ENCODE assay signal across 8 mouse cellular contexts in the genomic region with DNA sequence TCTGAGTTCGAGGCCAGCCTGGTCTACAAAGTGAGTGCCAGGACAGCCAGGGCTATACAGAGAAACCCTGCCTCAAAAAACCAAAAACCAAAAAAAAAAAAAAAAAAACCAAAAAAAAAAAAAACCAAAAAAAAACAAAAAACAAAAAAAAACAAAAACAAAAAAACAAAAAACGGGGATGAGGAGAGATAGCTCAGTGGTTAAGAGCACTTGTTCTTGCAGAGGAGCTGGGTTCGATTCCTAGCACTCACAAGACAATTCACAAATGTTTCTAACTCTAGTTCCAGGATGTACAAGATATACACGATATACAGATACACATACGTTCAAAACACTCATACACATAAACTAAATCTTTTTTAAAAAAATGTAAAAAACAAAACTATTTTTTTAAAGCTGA. TPM values are rescaled to one million over a fixed set of nuclear protein-coding genes. Genes with fewer than 3 reads are reported as not detected.
A peak's percentile ranks its signal among the peaks of the same experiment; 100 is the strongest.
DNase-seq lines count a peak whose midpoint lies in the region; ATAC-seq and TF ChIP-seq lines count a peak whose summit lies in the region.
"Not testable (repeated sequence)": the region's sequence is repeated elsewhere in the genome, so short reads cannot be mapped to it uniquely, and the experiment has no call there.

No protein-coding gene starts in this region.

- H3K27me3 ChIP-seq in forebrain, embryonic 10.5 days (ENCODE audit: poor library complexity, severe bottlenecking) = peaks cover 13% of the 10 kb centered on the region
- 0 out of 2 replicates have a peak, but pooled peaks cover 13% of the 10 kb centered on the region for H3K27me3 ChIP-seq in heart, embryonic 13.5 days (replicated peaks)
- H3K27me3 ChIP-seq in intestine, embryonic 14.5 days (replicated peaks; ENCODE audit: control insufficient read depth, insufficient read depth, low read length); lung, embryonic 14.5 days (ENCODE audit: insufficient read depth, low read length); midbrain, postnatal 0 days (ENCODE audit: insufficient read depth, low read length); stomach, postnatal 0 days (ENCODE audit: control insufficient read depth, insufficient read depth, low read length): not testable (repeated sequence)
- H3K27me3 ChIP-seq in limb, embryonic 12.5 days = peaks cover 14% of the 10 kb centered on the region

- peak overlapping the region; percentile 80 for H3K4me3 ChIP-seq in bone marrow macrophage, adult 2 months (ENCODE audit: insufficient read depth, low read length)
- peak overlapping the region; percentile 72 for H3K4me3 ChIP-seq in forebrain, embryonic 10.5 days
- peak overlapping the region; percentile 91 for H3K4me3 ChIP-seq in heart, embryonic 13.5 days
- H3K4me3 ChIP-seq in intestine, embryonic 14.5 days (ENCODE audit: low read depth, low read length) = peak overlapping the region; percentile 80
- H3K4me3 ChIP-seq in limb, embryonic 12.5 days (replicated peaks) = peak overlapping the region; percentile 59
- H3K4me3 ChIP-seq in lung, embryonic 14.5 days (ENCODE audit: low read depth, low read length) = peak overlapping the region; percentile 77
- peak overlapping the region; percentile 67 for H3K4me3 ChIP-seq in midbrain, postnatal 0 days (ENCODE audit: low read depth, low read length)
- peak overlapping the region; percentile 66 for H3K4me3 ChIP-seq in stomach, postnatal 0 days (ENCODE audit: low read depth, low read length)

- 46% methylated on average over 5 of the region's 5 CpGs for WGBS in forebrain, embryonic 10.5 days
- WGBS in heart, embryonic 13.5 days = 27% methylated on average over 5 of the region's 5 CpGs
- 43% methylated on average over 5 of the region's 5 CpGs for WGBS in intestine, embryonic 14.5 days
- 50% methylated on average over 5 of the region's 5 CpGs for WGBS in limb, embryonic 12.5 days
- whole genome bisulfite sequencing in lung, embryonic 14.5 days = 27% methylated on average over 5 of the region's 5 CpGs
- 41% methylated on average over 5 of the region's 5 CpGs for WGBS in midbrain, postnatal 0 days
- WGBS in stomach, postnatal 0 days = 27% methylated on average over 5 of the region's 5 CpGs

- H3K27ac ChIP-seq in bone marrow macrophage, adult 2 months (ENCODE audit: insufficient read depth, low read depth, low read length) = peak overlapping the region; percentile 78
- peak overlapping the region; percentile 89 for H3K27ac ChIP-seq in forebrain, embryonic 10.5 days
- peak overlapping the region; percentile 90 for H3K27ac ChIP-seq in heart, embryonic 13.5 days (replicated peaks)
- peak overlapping the region; percentile 92 for H3K27ac ChIP-seq in intestine, embryonic 14.5 days (ENCODE audit: low read depth)
- H3K27ac ChIP-seq in limb, embryonic 12.5 days; midbrain, postnatal 0 days (ENCODE audit: low read depth, low read length): not testable (repeated sequence)
- H3K27ac ChIP-seq in lung, embryonic 14.5 days (ENCODE audit: low read depth) = peak overlapping the region; percentile 96; the same call in 1 of the 2 replicates
- H3K27ac ChIP-seq in stomach, postnatal 0 days (replicated peaks) = peak overlapping the region; percentile 94

- not testable (repeated sequence) for H3K4me1 ChIP-seq in bone marrow macrophage, adult 2 months (ENCODE audit: control insufficient read depth, insufficient read depth, low read length); lung, embryonic 14.5 days (ENCODE audit: insufficient read depth); midbrain, postnatal 0 days (ENCODE audit: insufficient read depth, low read length); stomach, postnatal 0 days (replicated peaks; ENCODE audit: control insufficient read depth, insufficient read depth)
- peaks cover 39% of the 10 kb centered on the region for H3K4me1 ChIP-seq in forebrain, embryonic 10.5 days
- peaks cover 26% of the 10 kb centered on the region for H3K4me1 ChIP-seq in heart, embryonic 13.5 days
- H3K4me1 ChIP-seq in intestine, embryonic 14.5 days (replicated peaks; ENCODE audit: control insufficient read depth, insufficient read depth, low read length) = peaks cover 15% of the 10 kb centered on the region; the same call in 1 of the 2 replicates
- H3K4me1 ChIP-seq in limb, embryonic 12.5 days (replicated peaks) = peaks cover 25% of the 10 kb centered on the region

- peak overlapping the region; percentile 93 for H3K9ac ChIP-seq in heart, embryonic 13.5 days
- H3K9ac ChIP-seq in intestine, embryonic 14.5 days (ENCODE audit: low read length) = peak overlapping the region; percentile 83
- H3K9ac ChIP-seq in limb, embryonic 12.5 days (replicated peaks) = not testable (repeated sequence)
- peak overlapping the region; percentile 82 for H3K9ac ChIP-seq in lung, embryonic 14.5 days
- peak overlapping the region; percentile 81; the same call in 1 of the 2 replicates for H3K9ac ChIP-seq in midbrain, postnatal 0 days (replicated peaks; ENCODE audit: low read length, poor library complexity, severe bottlenecking)
- H3K9ac ChIP-seq in stomach, postnatal 0 days (ENCODE audit: low read length) = peak overlapping the region; percentile 84

- peak overlapping the region; percentile 86 for H3K4me2 ChIP-seq in heart, embryonic 13.5 days
- H3K4me2 ChIP-seq in intestine, embryonic 14.5 days (ENCODE audit: low read length) = peak overlapping the region; percentile 69
- H3K4me2 ChIP-seq in limb, embryonic 12.5 days = peak overlapping the region; percentile 81
- H3K4me2 ChIP-seq in lung, embryonic 14.5 days = peak overlapping the region; percentile 75
- H3K4me2 ChIP-seq in midbrain, postnatal 0 days (ENCODE audit: low read depth, low read length, poor library complexity, severe bottlenecking) = peak overlapping the region; percentile 70
- peak overlapping the region; percentile 79 for H3K4me2 ChIP-seq in stomach, postnatal 0 days (replicated peaks; ENCODE audit: low read depth)

- H3K36me3 ChIP-seq in forebrain, embryonic 10.5 days (replicated peaks) = peaks cover 34% of the 10 kb centered on the region
- H3K36me3 ChIP-seq in heart, embryonic 13.5 days = peaks cover 30% of the 10 kb centered on the region
- H3K36me3 ChIP-seq in intestine, embryonic 14.5 days (ENCODE audit: control insufficient read depth, insufficient read depth, low read length) = peaks cover 28% of the 10 kb centered on the region
- H3K36me3 ChIP-seq in limb, embryonic 12.5 days = peaks cover 32% of the 10 kb centered on the region
- H3K36me3 ChIP-seq in lung, embryonic 14.5 days (ENCODE audit: insufficient read depth) = peaks cover 17% of the 10 kb centered on the region
- not testable (repeated sequence) for H3K36me3 ChIP-seq in midbrain, postnatal 0 days (ENCODE audit: insufficient read depth, low read length); stomach, postnatal 0 days (ENCODE audit: control insufficient read depth, insufficient read depth, low read length)

- H3K9me3 ChIP-seq in forebrain, embryonic 10.5 days; heart, embryonic 13.5 days; intestine, embryonic 14.5 days (ENCODE audit: control insufficient read depth, low read length); limb, embryonic 12.5 days; lung, embryonic 14.5 days (ENCODE audit: low read depth, low read length); midbrain, postnatal 0 days (ENCODE audit: low read length); stomach, postnatal 0 days (ENCODE audit: control insufficient read depth, low read length): not testable (repeated sequence)

- not testable (repeated sequence) for TF ChIP-seq EP300 in stomach, postnatal 0 days (optimal IDR thresholded peaks at IDR 0.05)

- DNase-seq in forebrain, embryonic 10.5 days (ENCODE audit: extremely low spot score, low spot score); intestine, embryonic 14.5 days (ENCODE audit: low spot score); midbrain, postnatal 0 days (ENCODE audit: low spot score); stomach, postnatal 0 days (ENCODE audit: low spot score): not testable (repeated sequence)
- peak; percentile 6 for DNase-seq in lung, embryonic 14.5 days

- ATAC-seq in heart, embryonic 13.5 days (ENCODE audit: extremely low read depth, insufficient number of reproducible peaks, low FRiP score, low TSS enrichment); intestine, embryonic 14.5 days (replicated peaks; ENCODE audit: low FRiP score, low TSS enrichment, low read depth); limb, embryonic 12.5 days (ENCODE audit: insufficient number of reproducible peaks, insufficient read depth, low FRiP score, low TSS enrichment, low read depth); lung, embryonic 14.5 days (ENCODE audit: insufficient read depth); midbrain, postnatal 0 days (ENCODE audit: low FRiP score); stomach, postnatal 0 days (ENCODE audit: low FRiP score, low TSS enrichment): not testable (repeated sequence)

- TF ChIP-seq POLR2A in bone marrow macrophage, adult 2 months (IDR thresholded peaks at IDR 0.05; ENCODE audit: borderline replicate concordance, low read depth, low read length) = not testable (repeated sequence)

- not testable (repeated sequence) for TF ChIP-seq CTCF in bone marrow macrophage, adult 2 months (IDR thresholded peaks at IDR 0.05; ENCODE audit: low read depth, low read length); lung, embryonic 14.5 days (IDR thresholded peaks at IDR 0.05; ENCODE audit: low read depth); midbrain, postnatal 0 days (IDR thresholded peaks at IDR 0.05); stomach, postnatal 0 days (IDR thresholded peaks at IDR 0.05; ENCODE audit: low read depth)

RNA-seq across cellular contexts. Expression of gene Dnm1, which starts 9.1 kb away (rescaled TPM):
- polyA plus RNA-seq in bone marrow macrophage, adult 2 months (2012; ENCODE audit: insufficient read depth, insufficient read length, missing spikeins) = 0.66 and 1.1 TPM in 2 replicates
- polyA plus RNA-seq in forebrain, embryonic 10.5 days (2016; fragmentation: Nextera tagmentation; extraction: Ambion mirVana) = 7.8 and 9.7 TPM in 2 replicates
- polyA plus RNA-seq in heart, embryonic 13.5 days (2015; fragmentation: Nextera tagmentation; extraction: Ambion mirVana) = 3.4 and 4.5 TPM in 2 replicates
- 22.7 TPM in 2 replicates for polyA plus RNA-seq in intestine, embryonic 14.5 days (2014; fragmentation: Nextera tagmentation; extraction: Ambion mirVana)
- 38.8 and 46.8 TPM in 2 replicates for polyA plus RNA-seq in limb, embryonic 12.5 days (2016; fragmentation: Nextera tagmentation; extraction: Ambion mirVana)
- 14.9 and 17.5 TPM in 2 replicates for polyA plus RNA-seq in lung, embryonic 14.5 days (2014; fragmentation: Nextera tagmentation; extraction: Ambion mirVana)
- total RNA-seq in midbrain, postnatal 0 days (2014; rRNA removed) = 170 and 186 TPM in 2 replicates
- polyA plus RNA-seq in midbrain, postnatal 0 days (2015; fragmentation: Nextera tagmentation; extraction: Ambion mirVana) = 105 and 107 TPM in 2 replicates
- polyA plus RNA-seq in stomach, postnatal 0 days (2015; fragmentation: Nextera tagmentation; extraction: Ambion mirVana) = 5.6 and 6.2 TPM in 2 replicates

RNA-seq across cellular contexts. Expression of gene Ciz1, which starts 10.1 kb away (rescaled TPM):
- polyA plus RNA-seq in bone marrow macrophage, adult 2 months (2012; ENCODE audit: insufficient read depth, insufficient read length, missing spikeins) = 101 and 103 TPM in 2 replicates
- 57.7 and 70.3 TPM in 2 replicates for polyA plus RNA-seq in forebrain, embryonic 10.5 days (2016; fragmentation: Nextera tagmentation; extraction: Ambion mirVana)
- 32.9 and 35.2 TPM in 2 replicates for polyA plus RNA-seq in heart, embryonic 13.5 days (2015; fragmentation: Nextera tagmentation; extraction: Ambion mirVana)
- polyA plus RNA-seq in intestine, embryonic 14.5 days (2014; fragmentation: Nextera tagmentation; extraction: Ambion mirVana) = 48.4 and 53.1 TPM in 2 replicates
- 55.4 and 62.1 TPM in 2 replicates for polyA plus RNA-seq in limb, embryonic 12.5 days (2016; fragmentation: Nextera tagmentation; extraction: Ambion mirVana)
- 46.1 and 51.9 TPM in 2 replicates for polyA plus RNA-seq in lung, embryonic 14.5 days (2014; fragmentation: Nextera tagmentation; extraction: Ambion mirVana)
- 63.7 and 81.8 TPM in 2 replicates for total RNA-seq in midbrain, postnatal 0 days (2014; rRNA removed)
- polyA plus RNA-seq in midbrain, postnatal 0 days (2015; fragmentation: Nextera tagmentation; extraction: Ambion mirVana) = 47.3 and 48.8 TPM in 2 replicates
- 14.0 and 16.1 TPM in 2 replicates for polyA plus RNA-seq in stomach, postnatal 0 days (2015; fragmentation: Nextera tagmentation; extraction: Ambion mirVana)

RNA-seq across cellular contexts. Expression of gene 1110008P14Rik, which starts 19.5 kb away (rescaled TPM):
- 53.8 and 63.3 TPM in 2 replicates for polyA plus RNA-seq in bone marrow macrophage, adult 2 months (2012; ENCODE audit: insufficient read depth, insufficient read length, missing spikeins)
- 36.3 and 37.5 TPM in 2 replicates for polyA plus RNA-seq in forebrain, embryonic 10.5 days (2016; fragmentation: Nextera tagmentation; extraction: Ambion mirVana)
- polyA plus RNA-seq in heart, embryonic 13.5 days (2015; fragmentation: Nextera tagmentation; extraction: Ambion mirVana) = 47.5 and 49.0 TPM in 2 replicates
- polyA plus RNA-seq in intestine, embryonic 14.5 days (2014; fragmentation: Nextera tagmentation; extraction: Ambion mirVana) = 35.7 and 36.8 TPM in 2 replicates
- polyA plus RNA-seq in limb, embryonic 12.5 days (2016; fragmentation: Nextera tagmentation; extraction: Ambion mirVana) = 44.3 and 45.8 TPM in 2 replicates
- polyA plus RNA-seq in lung, embryonic 14.5 days (2014; fragmentation: Nextera tagmentation; extraction: Ambion mirVana) = 32.4 and 33.3 TPM in 2 replicates
- 336 and 450 TPM in 2 replicates for total RNA-seq in midbrain, postnatal 0 days (2014; rRNA removed)
- polyA plus RNA-seq in midbrain, postnatal 0 days (2015; fragmentation: Nextera tagmentation; extraction: Ambion mirVana) = 198 and 224 TPM in 2 replicates
- polyA plus RNA-seq in stomach, postnatal 0 days (2015; fragmentation: Nextera tagmentation; extraction: Ambion mirVana) = 85.0 and 90.1 TPM in 2 replicates

RNA-seq across cellular contexts. Expression of gene Lcn2, which starts 25.8 kb away (rescaled TPM):
- polyA plus RNA-seq in bone marrow macrophage, adult 2 months (2012; ENCODE audit: insufficient read depth, insufficient read length, missing spikeins) = 2.1 and 2.4 TPM in 2 replicates
- not detected in 2 replicates for polyA plus RNA-seq in forebrain, embryonic 10.5 days (2016; fragmentation: Nextera tagmentation; extraction: Ambion mirVana)
- polyA plus RNA-seq in heart, embryonic 13.5 days (2015; fragmentation: Nextera tagmentation; extraction: Ambion mirVana) = 0.91 and 0.98 TPM in 2 replicates
- 0.93 TPM in 1 of 2 replicates, not detected in the other for polyA plus RNA-seq in intestine, embryonic 14.5 days (2014; fragmentation: Nextera tagmentation; extraction: Ambion mirVana)
- polyA plus RNA-seq in limb, embryonic 12.5 days (2016; fragmentation: Nextera tagmentation; extraction: Ambion mirVana) = 0.95 TPM in 1 of 2 replicates, not detected in the other
- 1.6 TPM in 1 of 2 replicates, not detected in the other for polyA plus RNA-seq in lung, embryonic 14.5 days (2014; fragmentation: Nextera tagmentation; extraction: Ambion mirVana)
- 0.57 TPM in 1 of 2 replicates, not detected in the other for total RNA-seq in midbrain, postnatal 0 days (2014; rRNA removed)
- polyA plus RNA-seq in midbrain, postnatal 0 days (2015; fragmentation: Nextera tagmentation; extraction: Ambion mirVana) = 0.35 and 0.44 TPM in 2 replicates
- polyA plus RNA-seq in stomach, postnatal 0 days (2015; fragmentation: Nextera tagmentation; extraction: Ambion mirVana) = 1.8 TPM in 2 replicates

RNA-seq across cellular contexts. Expression of gene Ptges2, which starts 33.4 kb away (rescaled TPM):
- 7.4 and 7.9 TPM in 2 replicates for polyA plus RNA-seq in bone marrow macrophage, adult 2 months (2012; ENCODE audit: insufficient read depth, insufficient read length, missing spikeins)
- 23.8 and 26.4 TPM in 2 replicates for polyA plus RNA-seq in forebrain, embryonic 10.5 days (2016; fragmentation: Nextera tagmentation; extraction: Ambion mirVana)
- polyA plus RNA-seq in heart, embryonic 13.5 days (2015; fragmentation: Nextera tagmentation; extraction: Ambion mirVana) = 35.3 and 36.1 TPM in 2 replicates
- polyA plus RNA-seq in intestine, embryonic 14.5 days (2014; fragmentation: Nextera tagmentation; extraction: Ambion mirVana) = 36.4 and 37.0 TPM in 2 replicates
- 32.2 and 36.7 TPM in 2 replicates for polyA plus RNA-seq in limb, embryonic 12.5 days (2016; fragmentation: Nextera tagmentation; extraction: Ambion mirVana)
- 28.0 and 28.2 TPM in 2 replicates for polyA plus RNA-seq in lung, embryonic 14.5 days (2014; fragmentation: Nextera tagmentation; extraction: Ambion mirVana)
- 33.3 and 41.1 TPM in 2 replicates for total RNA-seq in midbrain, postnatal 0 days (2014; rRNA removed)
- 56.2 and 62.3 TPM in 2 replicates for polyA plus RNA-seq in midbrain, postnatal 0 days (2015; fragmentation: Nextera tagmentation; extraction: Ambion mirVana)
- polyA plus RNA-seq in stomach, postnatal 0 days (2015; fragmentation: Nextera tagmentation; extraction: Ambion mirVana) = 31.6 and 33.0 TPM in 2 replicates
